Mouse (Mus musculus) erythroblast, embryonic 14.5 days (primary cell): ENCODE measurements around the gene Lta.
"Not testable (repeated sequence)": the region's sequence is repeated elsewhere in the genome, so short reads cannot be mapped to it uniquely, and the experiment has no call there.

Experiments used
- GATA1 ChIP-seq: IDR thresholded peaks from 2 replicates; pipeline ENCODE4 v1.6.1; 2012; ENCODE audit warnings: low read length, inconsistent platforms, mixed read lengths
- TAL1 ChIP-seq: IDR thresholded peaks from 3 replicates; pipeline ENCODE4 v1.6.1; 2012; ENCODE audit warnings: low read length, inconsistent platforms, mixed read lengths

DNA sequence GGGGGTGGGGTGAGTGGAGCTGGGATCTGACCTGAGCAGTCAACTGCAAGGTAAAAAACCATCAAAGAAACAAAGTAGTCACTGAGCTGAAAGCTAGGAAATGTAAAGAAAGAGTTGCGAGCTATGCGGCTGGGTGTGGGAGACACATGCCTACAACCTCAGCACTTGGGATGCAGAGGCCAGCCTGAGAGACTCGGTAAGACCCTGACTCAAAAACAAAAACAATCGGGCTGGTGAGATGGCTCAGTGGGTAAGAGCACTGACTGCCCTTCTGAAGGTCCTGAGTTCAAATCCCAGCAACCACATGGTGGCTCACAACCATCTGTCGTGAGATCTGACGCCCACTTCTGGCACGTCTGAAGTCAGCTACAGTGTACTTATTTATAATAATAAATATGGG, 28.9 kb upstream of the Lta start:
- not testable (repeated sequence) for TF ChIP-seq GATA1, TAL1
